Mouse (Mus musculus) thymus, postnatal 0 days (tissue): ENCODE data around the gene Vkorc1. TPM values are rescaled to one million over a fixed set of nuclear protein-coding genes. Genes with fewer than 3 reads are reported as not detected.
A peak's percentile ranks its signal among the peaks of the same experiment; 100 is the strongest.

Source experiments
- DNase-seq: peaks from one replicate; pipeline ENCODE4 v3.0.0-alpha.2; 2015; ENCODE audit warnings: low spot score
- polyA plus RNA-seq: library from polyadenylated mRNA; unstranded; fragments of >200 nt; fragmentation: Nextera tagmentation; extraction: Ambion mirVana; gene quantifications from 2 replicates; pipeline ENCODE4 v1.2.1, GENCODE M21; 2015

Vkorc1 gene
- polyA plus RNA-seq, 1 experiment from 2014 or later = 47.0 TPM

- no peak for DNase-seq
Observed at GRCm38 (mm10) chr7:127879301-127879700, 16.1 kb downstream of the Vkorc1 start.

GRCm38 (mm10) chr7:127876467-127877348 is 18.7 kb downstream of the Vkorc1 start, which contains the start of gene Zfp668:
Zfp668 (minus strand) TSS chr7:127876828.
- DNase-seq = peak; percentile 91

- DNase-seq = peak; percentile 84
Observed at GRCm38 (mm10) chr7:127876041-127876466, 19.4 kb downstream of the Vkorc1 start, which contains the start of gene Zfp646. Zfp646 (plus strand) TSS chr7:127876221.

- peak; percentile 90 for DNase-seq
Observed at GRCm38 (mm10) chr7:127875627-127876001, 19.8 kb downstream of the Vkorc1 start.

- DNase-seq = no peak
Observed at GRCm38 (mm10) chr7:127874812-127875626, 20.4 kb downstream of the Vkorc1 start.

- DNase-seq = no peak
Observed at GRCm38 (mm10) chr7:127870136-127870821, 25.1 kb downstream of the Vkorc1 start.

- no peak for DNase-seq
Observed at GRCm38 (mm10) chr7:127869149-127869810, 26.1 kb downstream of the Vkorc1 start.

GRCm38 (mm10) chr7:127867641-127868040 is 27.8 kb downstream of the Vkorc1 start:
- no peak for DNase-seq

- no peak for DNase-seq
Observed at GRCm38 (mm10) chr7:127866434-127866833, 29.0 kb downstream of the Vkorc1 start.

GRCm38 (mm10) chr7:127858258-127858657 is 37.2 kb downstream of the Vkorc1 start:
- DNase-seq = no peak

- no peak for DNase-seq
Observed at GRCm38 (mm10) chr7:127850906-127851305, 44.5 kb downstream of the Vkorc1 start.

GRCm38 (mm10) chr7:127849973-127850875 is 45.2 kb downstream of the Vkorc1 start:
- DNase-seq = no peak

Other genes starting within 250 kb of the Vkorc1 start
- 98.1 and 112 TPM in 2 replicates for gene Bcl7c, start 186.7 kb downstream of the Vkorc1 start, polyA plus RNA-seq
- gene Ctf1, start 182.9 kb downstream of the Vkorc1 start, polyA plus RNA-seq = 13.1 and 13.5 TPM in 2 replicates
- 0.06 TPM in 1 of 2 replicates, not detected in the other for gene Ctf2, start 163.5 kb downstream of the Vkorc1 start, polyA plus RNA-seq
- gene Fbxl19, start 151.1 kb downstream of the Vkorc1 start, polyA plus RNA-seq = 1.6 and 1.7 TPM in 2 replicates
- 16.1 TPM in 2 replicates for gene Orai3, start 125.8 kb downstream of the Vkorc1 start, polyA plus RNA-seq
- gene Setd1a, start 118.9 kb downstream of the Vkorc1 start, polyA plus RNA-seq = 18.2 and 21.1 TPM in 2 replicates
- gene Gm49388, start 110.0 kb downstream of the Vkorc1 start, polyA plus RNA-seq = not detected in 2 replicates
- gene Hsd3b7, start 95.0 kb downstream of the Vkorc1 start, polyA plus RNA-seq = 8.7 and 10.4 TPM in 2 replicates
- 48.9 and 50.5 TPM in 2 replicates for gene Stx4a, start 71.3 kb downstream of the Vkorc1 start, polyA plus RNA-seq
- 0.19 and 0.49 TPM in 2 replicates for gene Stx1b, start 71.1 kb downstream of the Vkorc1 start, polyA plus RNA-seq
- gene Zfp646, start 19.4 kb downstream of the Vkorc1 start, polyA plus RNA-seq = 12.9 and 13.8 TPM in 2 replicates
- 22.0 and 26.2 TPM in 2 replicates for gene Zfp668, start 18.8 kb downstream of the Vkorc1 start, polyA plus RNA-seq
- gene Prss53, start 4.6 kb downstream of the Vkorc1 start, polyA plus RNA-seq = 0.39 and 0.57 TPM in 2 replicates
- not detected in 2 replicates for gene Gm21974, start 163 bp downstream of the Vkorc1 start, polyA plus RNA-seq
- gene Bckdk, start 8.5 kb upstream of the Vkorc1 start, polyA plus RNA-seq = 80.5 and 87.0 TPM in 2 replicates
- gene Kat8, start 16.9 kb upstream of the Vkorc1 start, polyA plus RNA-seq = 40.7 and 43.0 TPM in 2 replicates
- gene Prss8, start 34.5 kb upstream of the Vkorc1 start, polyA plus RNA-seq = 2.9 and 3.3 TPM in 2 replicates
- 7.8 and 11.1 TPM in 2 replicates for gene Prss36, start 51.1 kb upstream of the Vkorc1 start, polyA plus RNA-seq
- 178 and 286 TPM in 2 replicates for gene Fus, start 71.8 kb upstream of the Vkorc1 start, polyA plus RNA-seq
- 372 and 387 TPM in 2 replicates for gene Pycard, start 98.2 kb upstream of the Vkorc1 start, polyA plus RNA-seq
- gene Trim72, start 108.3 kb upstream of the Vkorc1 start, polyA plus RNA-seq = not detected in 2 replicates
- 1.2 and 1.4 TPM in 2 replicates for gene Itgam, start 167.0 kb upstream of the Vkorc1 start, polyA plus RNA-seq
- not detected in 2 replicates for gene Gm49368, start 167.1 kb upstream of the Vkorc1 start, polyA plus RNA-seq
- gene Itgax, start 233.9 kb upstream of the Vkorc1 start, polyA plus RNA-seq = 1.5 and 1.6 TPM in 2 replicates